Mouse (Mus musculus) thymus, adult 2 months (tissue): Measurements from ENCODE around the gene Fam69a.

Source experiments
- CTCF ChIP-seq: fragments of 200-500 bp; IDR thresholded peaks from 2 replicates; pipeline ENCODE4 v1.5.1; 2012; ENCODE audit warnings: mild to moderate bottlenecking, control low read depth, low read length, moderate library complexity, borderline replicate concordance; ENCODE audit not compliant: control insufficient read depth, poor library complexity, insufficient read depth; ENCODE audit errors: extremely low read depth
- POLR2A ChIP-seq: fragments of 200-500 bp; IDR thresholded peaks from 2 replicates; pipeline ENCODE4 v1.6.1; 2012; ENCODE audit warnings: mild to moderate bottlenecking, low read length, control low read depth, moderate library complexity; ENCODE audit not compliant: control insufficient read depth, poor library complexity, insufficient read depth; ENCODE audit errors: extremely low read depth

GRCm38 (mm10) chr5:107987835-107988251 is 958 bp upstream of the Fam69a start:
- TF ChIP-seq POLR2A (no peak), CTCF (no peak)
